In genomic region chr6:115521923-115522322, GRCm38 (mm10) we compare ENCODE assay signal across 19 mouse cellular contexts. TPM values are rescaled to one million over a fixed set of nuclear protein-coding genes. Genes with fewer than 3 reads are reported as not detected.
A peak's percentile ranks its signal among the peaks of the same experiment; 100 is the strongest.
DNase-seq lines count a peak whose midpoint lies in the region; ATAC-seq lines count a peak whose summit lies in the region.
"Had no signal": no experiment of that assay in that cellular context is flagged by ENCODE, and none has a peak within 500 bp of the region (broad histone marks: within the 10 kb centered on the region; RNA-seq: fewer than 3 reads in every experiment).

No protein-coding gene starts in this region.

- no peak overlapping the region for H3K9ac ChIP-seq in heart, embryonic 15.5 days
- no peak overlapping the region for H3K9ac ChIP-seq in heart, embryonic 11.5 days (ENCODE audit: low read depth, low read length)
- H3K9ac ChIP-seq in kidney, embryonic 15.5 days = no peak overlapping the region
- H3K9ac ChIP-seq in liver, embryonic 12.5 days = no peak overlapping the region
- H3K9ac ChIP-seq: embryonic facial prominence, embryonic 12.5 days; forebrain, embryonic 13.5 days; forebrain, embryonic 15.5 days had no signal

- H3K36me3 ChIP-seq in heart, embryonic 15.5 days = no peaks in the 10 kb centered on the region
- H3K36me3 ChIP-seq in heart, embryonic 11.5 days (ENCODE audit: control insufficient read depth, insufficient read depth, low read length) = no peaks in the 10 kb centered on the region
- H3K36me3 ChIP-seq in kidney, embryonic 15.5 days = no peaks in the 10 kb centered on the region
- no peaks in the 10 kb centered on the region for H3K36me3 ChIP-seq in liver, embryonic 12.5 days
- H3K36me3 ChIP-seq: embryonic facial prominence, embryonic 10.5 days; embryonic facial prominence, embryonic 12.5 days; forebrain, embryonic 15.5 days had no signal

- H3K27ac ChIP-seq in heart, embryonic 15.5 days = peak overlapping the region; percentile 56
- H3K27ac ChIP-seq in heart, embryonic 11.5 days (ENCODE audit: low read depth, low read length) = no peak overlapping the region
- peak overlapping the region; percentile 37 for H3K27ac ChIP-seq in kidney, embryonic 15.5 days
- no peak overlapping the region for H3K27ac ChIP-seq in liver, embryonic 12.5 days
- H3K27ac ChIP-seq: embryonic facial prominence, embryonic 10.5 days; embryonic facial prominence, embryonic 12.5 days; forebrain, embryonic 13.5 days; forebrain, embryonic 15.5 days had no signal

- intact Hi-C loops in heart, postnatal 25 days (cut with DNase I) = no loop called here

- peaks cover 8% of the 10 kb centered on the region; the same call in 1 of the 2 replicates for H3K27me3 ChIP-seq in heart, embryonic 15.5 days
- H3K27me3 ChIP-seq in heart, embryonic 11.5 days (ENCODE audit: control insufficient read depth, insufficient read depth, low read length) = peaks cover 6% of the 10 kb centered on the region
- no peaks in the 10 kb centered on the region for H3K27me3 ChIP-seq in kidney, embryonic 15.5 days
- peaks cover 7% of the 10 kb centered on the region for H3K27me3 ChIP-seq in liver, embryonic 12.5 days (replicated peaks)
- H3K27me3 ChIP-seq: embryonic facial prominence, embryonic 12.5 days; forebrain, embryonic 13.5 days; forebrain, embryonic 15.5 days had no signal

- H3K4me3 ChIP-seq in heart, embryonic 15.5 days = no peak overlapping the region
- no peak overlapping the region for H3K4me3 ChIP-seq in heart, embryonic 11.5 days (ENCODE audit: low read depth, low read length)
- no peak overlapping the region for H3K4me3 ChIP-seq in kidney, embryonic 15.5 days (replicated peaks)
- no peak overlapping the region for H3K4me3 ChIP-seq in liver, embryonic 12.5 days
- H3K4me3 ChIP-seq: embryonic facial prominence, embryonic 10.5 days; embryonic facial prominence, embryonic 12.5 days; forebrain, embryonic 13.5 days; forebrain, embryonic 15.5 days had no signal

- no peak overlapping the region for H3K4me2 ChIP-seq in heart, embryonic 15.5 days
- H3K4me2 ChIP-seq in heart, embryonic 11.5 days = no peak overlapping the region
- H3K4me2 ChIP-seq in kidney, embryonic 15.5 days = no peak overlapping the region
- H3K4me2 ChIP-seq in liver, embryonic 12.5 days = no peak overlapping the region
- H3K4me2 ChIP-seq: embryonic facial prominence, embryonic 12.5 days; forebrain, embryonic 13.5 days; forebrain, embryonic 15.5 days had no signal

- 54% methylated on average over 1 of the region's 1 CpGs for WGBS in heart, embryonic 15.5 days
- WGBS in heart, embryonic 11.5 days (ENCODE audit: insufficient replicate concordance) = 33% methylated on average over 1 of the region's 1 CpGs
- 71% methylated on average over 1 of the region's 1 CpGs for WGBS in kidney, embryonic 15.5 days
- WGBS in liver, embryonic 12.5 days (ENCODE audit: insufficient replicate concordance) = 28% methylated on average over 1 of the region's 1 CpGs

- H3K9me3 ChIP-seq in heart, embryonic 15.5 days (replicated peaks) = no peaks in the 10 kb centered on the region
- no peaks in the 10 kb centered on the region for H3K9me3 ChIP-seq in heart, embryonic 11.5 days (replicated peaks; ENCODE audit: control insufficient read depth, low read length)
- no peaks in the 10 kb centered on the region for H3K9me3 ChIP-seq in kidney, embryonic 15.5 days (replicated peaks)
- no peaks in the 10 kb centered on the region for H3K9me3 ChIP-seq in liver, embryonic 12.5 days (replicated peaks)
- H3K9me3 ChIP-seq: embryonic facial prominence, embryonic 10.5 days; embryonic facial prominence, embryonic 12.5 days; forebrain, embryonic 13.5 days; forebrain, embryonic 15.5 days had no signal

- DNase-seq in heart, adult 11 months = peak; percentile 93
- no peak for DNase-seq in heart, postnatal 25 days (ENCODE audit: low spot score)
- no peak for DNase-seq in kidney, postnatal 25 days
- DNase-seq: adrenal gland, adult 2 months; adrenal gland, postnatal 10 days; adrenal gland, postnatal 25 days; cerebellum, adult 11-12 months; cerebellum, adult 2 months; cerebellum, adult 9-10 months; cerebellum, postnatal 10 days; cerebellum, postnatal 25 days had no signal

- ATAC-seq in heart, embryonic 15.5 days (replicated peaks; ENCODE audit: insufficient number of reproducible peaks, insufficient read depth, low FRiP score, low read depth) = no peak
- ATAC-seq in heart, embryonic 11.5 days (replicated peaks; ENCODE audit: insufficient number of reproducible peaks, low FRiP score, low TSS enrichment) = no peak
- ATAC-seq in kidney, embryonic 15.5 days (replicated peaks; ENCODE audit: low FRiP score) = no peak
- no peak for ATAC-seq in liver, embryonic 12.5 days
- ATAC-seq: forebrain, embryonic 13.5 days; forebrain, embryonic 15.5 days had no signal

- H3K4me1 ChIP-seq in heart, embryonic 15.5 days (replicated peaks) = peaks cover 14% of the 10 kb centered on the region
- 0 out of 2 replicates have a peak, but pooled peaks cover 2% of the 10 kb centered on the region for H3K4me1 ChIP-seq in heart, embryonic 11.5 days (ENCODE audit: control insufficient read depth, insufficient read depth, low read length)
- peaks cover 28% of the 10 kb centered on the region for H3K4me1 ChIP-seq in kidney, embryonic 15.5 days
- peaks cover 41% of the 10 kb centered on the region for H3K4me1 ChIP-seq in liver, embryonic 12.5 days
- H3K4me1 ChIP-seq: forebrain, embryonic 13.5 days; forebrain, embryonic 15.5 days had no signal

RNA-seq across cellular contexts. Expression of gene Tsen2, which starts 22.5 kb away (rescaled TPM):
- total RNA-seq in heart, postnatal 25 days (2021) = 1 to 10 TPM; 6.2 to 8.3 TPM
- 16.8 and 18.9 TPM in 2 replicates for polyA plus RNA-seq in heart, embryonic 15.5 days (2015; fragmentation: Nextera tagmentation; extraction: Ambion mirVana)
- 19.4 and 19.9 TPM in 2 replicates for polyA plus RNA-seq in heart, embryonic 11.5 days (2014; fragmentation: Nextera tagmentation; extraction: Ambion mirVana)
- polyA plus RNA-seq in kidney, embryonic 15.5 days (2015; fragmentation: Nextera tagmentation; extraction: Ambion mirVana) = 31.3 and 32.9 TPM in 2 replicates
- polyA plus RNA-seq in liver, embryonic 12.5 days (2016; fragmentation: Nextera tagmentation; extraction: Ambion mirVana) = 19.7 and 20.7 TPM in 2 replicates

Comparison
In these comparisons a context has a peak if more than half of its experiments do, and no peak if none do; other contexts are left out.
1. H3K27ac ChIP-seq: peak in heart, embryonic 15.5 days (single experiment) and kidney, embryonic 15.5 days (single experiment); none in heart, embryonic 11.5 days (single experiment) and liver, embryonic 12.5 days (single experiment).